Mouse (Mus musculus) limb, embryonic 12.5 days (tissue): Measurements from ENCODE around the gene Rasgrp2. TPM values are rescaled to one million over a fixed set of nuclear protein-coding genes. Genes with fewer than 3 reads are reported as not detected.

ENCODE experiments used
- ATAC-seq: fragments of 200-750 bp; cut with Nextera tagmentation; 2 replicates; pipeline ENCODE4 v1.8.0; 2017; ENCODE audit warnings: low read depth, moderate TSS enrichment; ENCODE audit not compliant: insufficient number of reproducible peaks, insufficient read depth, low FRiP score, low TSS enrichment
- H3K27ac ChIP-seq: fragments of 300-500 bp; sonication (generic); 2 replicates; pipeline ENCODE4 v1.5.1; 2016; ENCODE audit warnings: mild to moderate bottlenecking, moderate library complexity
- H3K27me3 ChIP-seq: fragments of 300-500 bp; sonication (generic); 2 replicates; pipeline ENCODE4 v1.6.1; 2016; ENCODE audit warnings: mild to moderate bottlenecking, moderate library complexity
- H3K36me3 ChIP-seq: fragments of 300-500 bp; sonication (generic); 2 replicates; pipeline ENCODE4 v1.6.1; 2016; ENCODE audit warnings: mild to moderate bottlenecking, moderate library complexity
- H3K4me1 ChIP-seq: fragments of 300-500 bp; sonication (generic); replicated peaks from 2 replicates; pipeline ENCODE4 v1.6.1; 2016
- H3K4me2 ChIP-seq: fragments of 300-500 bp; sonication (generic); 2 replicates; pipeline ENCODE4 v1.6.1; 2016; ENCODE audit warnings: mild to moderate bottlenecking, moderate library complexity
- H3K4me3 ChIP-seq: fragments of 300-500 bp; sonication (generic); replicated peaks from 2 replicates; pipeline ENCODE4 v1.5.1; 2016; ENCODE audit warnings: mild to moderate bottlenecking
- H3K9ac ChIP-seq: fragments of 300-500 bp; sonication (generic); replicated peaks from 2 replicates; pipeline ENCODE4 v1.6.1; 2016; ENCODE audit warnings: mild to moderate bottlenecking, moderate library complexity
- H3K9me3 ChIP-seq: fragments of 300-500 bp; sonication (generic); 2 replicates; pipeline ENCODE4 v1.6.1; 2016; ENCODE audit warnings: mild to moderate bottlenecking, moderate library complexity
- WGBS: fragments of 180-500 bp; shearing (Covaris S2); methylation state at CpG from one replicate; pipeline ENCODE4 v1.1.7; 2016; 5-methylcytosine and 5-hydroxymethylcytosine counted together
- polyA plus RNA-seq: library from polyadenylated mRNA; unstranded; fragments of >200 nt; fragmentation: Nextera tagmentation; extraction: Ambion mirVana; gene quantifications from 2 replicates; pipeline ENCODE4 v1.2.1, GENCODE M21; 2016

Gene Rasgrp2
- polyA plus RNA-seq, 1 experiment from 2014 or later = 16.3 TPM

- Histone ChIP-seq H3K36me3 (no peaks in the 10 kb centered on the region), H3K4me3 (no peak overlapping the region), H3K9me3 (no peaks in the 10 kb centered on the region), H3K27ac (no peak overlapping the region), H3K4me1 (peaks cover 5% of the 10 kb centered on the region), H3K27me3 (peaks cover 22% of the 10 kb centered on the region), H3K4me2 (no peak overlapping the region), H3K9ac (no peak overlapping the region)
- ATAC-seq = no peak
- WGBS = 74% methylated on average over 5 of the region's 5 CpGs
Measured at GRCm38 (mm10) chr19:6409176-6409575, 10.0 kb downstream of the Rasgrp2 start.

GRCm38 (mm10) chr19:6409936-6410335 is 10.8 kb downstream of the Rasgrp2 start:
- Histone ChIP-seq H3K36me3 (no peaks in the 10 kb centered on the region), H3K4me2 (no peak overlapping the region), H3K4me3 (no peak overlapping the region), H3K27ac (no peak overlapping the region), H3K9ac (no peak overlapping the region), H3K4me1 (peaks cover 5% of the 10 kb centered on the region), H3K27me3 (peaks cover 27% of the 10 kb centered on the region), H3K9me3 (no peaks in the 10 kb centered on the region)
- no peak for ATAC-seq
- WGBS = 83% methylated on average over 5 of the region's 5 CpGs

GRCm38 (mm10) chr19:6412798-6413197 is 13.7 kb downstream of the Rasgrp2 start:
- no peak for ATAC-seq
- no peak overlapping the region for H3K4me2 ChIP-seq
- peaks cover 30% of the 10 kb centered on the region for H3K4me1 ChIP-seq
- WGBS = 59% methylated on average over 14 of the region's 14 CpGs
- H3K9me3 ChIP-seq = no peaks in the 10 kb centered on the region
- no peak overlapping the region for H3K9ac ChIP-seq
- H3K4me3 ChIP-seq = no peak overlapping the region
- no peaks in the 10 kb centered on the region for H3K36me3 ChIP-seq
- H3K27ac ChIP-seq = no peak overlapping the region
- peaks cover 48% of the 10 kb centered on the region for H3K27me3 ChIP-seq

- Histone ChIP-seq H3K9ac (no peak overlapping the region), H3K4me2 (no peak overlapping the region), H3K27me3 (peaks cover 75% of the 10 kb centered on the region), H3K4me3 (no peak overlapping the region), H3K36me3 (no peaks in the 10 kb centered on the region), H3K27ac (no peak overlapping the region), H3K4me1 (peaks cover 42% of the 10 kb centered on the region), H3K9me3 (no peaks in the 10 kb centered on the region)
- WGBS = 36% methylated on average over 6 of the region's 6 CpGs
- ATAC-seq = no peak
Measured at GRCm38 (mm10) chr19:6415454-6415853, 16.3 kb downstream of the Rasgrp2 start.

GRCm38 (mm10) chr19:6416124-6416770 is 17.1 kb downstream of the Rasgrp2 start:
- 7% methylated on average over 9 of the region's 9 CpGs for WGBS
- Histone ChIP-seq H3K27ac (no peak overlapping the region), H3K9ac (no peak overlapping the region), H3K36me3 (no peaks in the 10 kb centered on the region), H3K4me2 (peak overlapping the region; percentile 8; the same call in 1 of the 2 replicates), H3K27me3 (peaks cover 83% of the 10 kb centered on the region), H3K9me3 (no peaks in the 10 kb centered on the region), H3K4me3 (no peak overlapping the region), H3K4me1 (peaks cover 42% of the 10 kb centered on the region)
- no peak for ATAC-seq

- 66% methylated on average over 12 of the region's 12 CpGs for WGBS
- no peak overlapping the region for H3K4me3 ChIP-seq
- H3K9me3 ChIP-seq = no peaks in the 10 kb centered on the region
- H3K9ac ChIP-seq = no peak overlapping the region
- peaks cover 43% of the 10 kb centered on the region for H3K4me1 ChIP-seq
- ATAC-seq = no peak
- H3K4me2 ChIP-seq = no peak overlapping the region
- H3K36me3 ChIP-seq = no peaks in the 10 kb centered on the region
- peaks cover 92% of the 10 kb centered on the region for H3K27me3 ChIP-seq
- no peak overlapping the region for H3K27ac ChIP-seq
Measured at GRCm38 (mm10) chr19:6416894-6417761, 18.0 kb downstream of the Rasgrp2 start.

- Histone ChIP-seq H3K4me3 (peak within 1 kb of the TSS; percentile 57), H3K36me3 (no peaks in the 10 kb centered on the region), H3K9me3 (no peaks in the 10 kb centered on the region), H3K27ac (no peak within 1 kb of the TSS), H3K4me1 (peaks cover 39% of the 10 kb centered on the region), H3K9ac (peak within 1 kb of the TSS; percentile 55), H3K4me2 (peak within 1 kb of the TSS; percentile 94), H3K27me3 (peaks cover 95% of the 10 kb centered on the region)
- WGBS = under 1% methylated on average over 46 of the region's 46 CpGs
- peak; percentile 88 for ATAC-seq
Measured at GRCm38 (mm10) chr19:6418233-6418879, 19.2 kb downstream of the Rasgrp2 start, which contains the start of gene Nrxn2. Gene Nrxn2, plus strand, starts transcription at chr19:6418731.

- ATAC-seq = no peak
- WGBS = 12% methylated on average over 21 of the region's 23 CpGs
- no peaks in the 10 kb centered on the region for H3K9me3 ChIP-seq
Measured at GRCm38 (mm10) chr19:6418984-6419692, 20.0 kb downstream of the Rasgrp2 start.

GRCm38 (mm10) chr19:6419805-6420310 is 20.7 kb downstream of the Rasgrp2 start:
- Histone ChIP-seq H3K9me3 (no peaks in the 10 kb centered on the region), H3K27ac (no peak overlapping the region), H3K36me3 (no peaks in the 10 kb centered on the region), H3K9ac (no peak overlapping the region), H3K4me3 (no peak overlapping the region), H3K4me2 (no peak overlapping the region), H3K4me1 (peaks cover 39% of the 10 kb centered on the region), H3K27me3 (peaks cover 99% of the 10 kb centered on the region)
- ATAC-seq = no peak
- whole genome bisulfite sequencing = 51% methylated on average over 9 of the region's 9 CpGs

More at GRCm38 (mm10) chr19:6418984-6419692, 20.0 kb downstream of the Rasgrp2 start:
- Histone ChIP-seq H3K4me1 (peaks cover 39% of the 10 kb centered on the region), H3K4me2 (peak overlapping the region; percentile 94), H3K36me3 (no peaks in the 10 kb centered on the region), H3K9ac (peak overlapping the region; percentile 55; the same call in 1 of the 2 replicates), H3K27ac (no peak overlapping the region), H3K27me3 (peaks cover 96% of the 10 kb centered on the region), H3K4me3 (peak overlapping the region; percentile 57)

- Histone ChIP-seq H3K27me3 (peaks cover 99% of the 10 kb centered on the region), H3K36me3 (no peaks in the 10 kb centered on the region), H3K4me3 (no peak overlapping the region), H3K27ac (no peak overlapping the region), H3K4me2 (no peak overlapping the region), H3K9ac (no peak overlapping the region), H3K9me3 (no peaks in the 10 kb centered on the region), H3K4me1 (peaks cover 32% of the 10 kb centered on the region)
- 61% methylated on average over 19 of the region's 19 CpGs for WGBS
- ATAC-seq = no peak
Measured at GRCm38 (mm10) chr19:6420481-6421210, 21.5 kb downstream of the Rasgrp2 start.
